Mouse (Mus musculus) hindbrain, embryonic 11.5 days (tissue): ENCODE results near the gene Pcyt2. TPM values are rescaled to one million over a fixed set of nuclear protein-coding genes. Genes with fewer than 3 reads are reported as not detected.

Source experiments
- ATAC-seq: fragments of 200-750 bp; cut with Nextera tagmentation; 2 replicates; pipeline ENCODE4 v1.8.0; 2017; ENCODE audit warnings: mild to moderate bottlenecking, moderate TSS enrichment, moderate library complexity; ENCODE audit not compliant: low FRiP score
- DNase-seq: peaks from one replicate; pipeline ENCODE4 v3.0.0-alpha.2; 2015; ENCODE audit warnings: low spot score
- H3K27ac ChIP-seq: fragments of 300-500 bp; sonication (generic); 2 replicates; pipeline ENCODE4 v1.5.1; 2014; ENCODE audit warnings: mild to moderate bottlenecking, low read depth, low read length
- H3K27me3 ChIP-seq: fragments of 300-500 bp; sonication (generic); 2 replicates; pipeline ENCODE4 v1.6.1; 2014; ENCODE audit warnings: mild to moderate bottlenecking, low read length, moderate library complexity, mixed read lengths; ENCODE audit not compliant: control insufficient read depth, insufficient read depth
- H3K36me3 ChIP-seq: fragments of 300-500 bp; sonication (generic); 2 replicates; pipeline ENCODE4 v1.6.1; 2014; ENCODE audit warnings: mild to moderate bottlenecking, low read length, moderate library complexity, mixed read lengths; ENCODE audit not compliant: control insufficient read depth, insufficient read depth
- H3K4me1 ChIP-seq: fragments of 300-500 bp; sonication (generic); replicated peaks from 2 replicates; pipeline ENCODE4 v1.6.1; 2014; ENCODE audit warnings: low read length, mixed read lengths; ENCODE audit not compliant: control insufficient read depth, insufficient read depth
- H3K4me2 ChIP-seq: fragments of 300-500 bp; sonication (generic); replicated peaks from 2 replicates; pipeline ENCODE4 v1.6.1; 2014; ENCODE audit warnings: mild to moderate bottlenecking, low read depth, low read length
- H3K4me3 ChIP-seq: fragments of 300-500 bp; sonication (generic); 2 replicates; pipeline ENCODE4 v1.5.1; 2014; ENCODE audit warnings: low read depth, low read length
- H3K9ac ChIP-seq: fragments of 300-500 bp; sonication (generic); 2 replicates; pipeline ENCODE4 v1.6.1; 2014; ENCODE audit warnings: low read depth, low read length
- H3K9me3 ChIP-seq: fragments of 300-500 bp; sonication (generic); 2 replicates; pipeline ENCODE4 v1.6.1; 2016; ENCODE audit warnings: low read length; ENCODE audit not compliant: control insufficient read depth
- WGBS: fragments of 180-500 bp; shearing (Covaris S2); extraction: QIAGEN DNeasy Blood & Tissue Kit; methylation state at CpG from one replicate; pipeline ENCODE4 v1.1.7; 2014; 5-methylcytosine and 5-hydroxymethylcytosine counted together
- polyA plus RNA-seq: library from polyadenylated mRNA; unstranded; fragments of >200 nt; fragmentation: Nextera tagmentation; extraction: Ambion mirVana; gene quantifications from 2 replicates; pipeline ENCODE4 v1.2.1, GENCODE M21; 2014

Pcyt2 gene
- polyA plus RNA-seq, 1 experiment from 2014 or later = 104 TPM

- DNase-seq (no peak), ATAC-seq (no peak)
- no peak overlapping the region for H3K4me3 ChIP-seq
- no peak overlapping the region for H3K27ac ChIP-seq
- H3K4me2 ChIP-seq = no peak overlapping the region
- H3K4me1 ChIP-seq = peaks cover 15% of the 10 kb centered on the region
- no peaks in the 10 kb centered on the region for H3K27me3 ChIP-seq
- 93% methylated on average over 3 of the region's 3 CpGs for WGBS
- peaks cover 19% of the 10 kb centered on the region for H3K36me3 ChIP-seq
- no peaks in the 10 kb centered on the region for H3K9me3 ChIP-seq
- no peak overlapping the region for H3K9ac ChIP-seq
Measured at GRCm38 (mm10) chr11:120576365-120576981, 41.3 kb downstream of the Pcyt2 start.

- ATAC-seq (no peak), DNase-seq (no peak)
- no peaks in the 10 kb centered on the region for H3K9me3 ChIP-seq
- H3K4me1 ChIP-seq = peaks cover 20% of the 10 kb centered on the region
- H3K9ac ChIP-seq = no peak overlapping the region
- H3K36me3 ChIP-seq = peaks cover 19% of the 10 kb centered on the region
- H3K27ac ChIP-seq = no peak overlapping the region
- H3K4me3 ChIP-seq = no peak overlapping the region
- H3K27me3 ChIP-seq = no peaks in the 10 kb centered on the region
- no peak overlapping the region for H3K4me2 ChIP-seq
Measured at GRCm38 (mm10) chr11:120575940-120576339, 41.8 kb downstream of the Pcyt2 start.

- Histone ChIP-seq H3K36me3 (peaks cover 21% of the 10 kb centered on the region), H3K4me3 (no peak overlapping the region), H3K9ac (no peak overlapping the region), H3K4me1 (peaks cover 17% of the 10 kb centered on the region), H3K4me2 (no peak overlapping the region), H3K27ac (no peak overlapping the region), H3K9me3 (no peaks in the 10 kb centered on the region), H3K27me3 (no peaks in the 10 kb centered on the region)
- ATAC-seq (no peak), DNase-seq (no peak)
- 82% methylated on average over 2 of the region's 2 CpGs for WGBS
Measured at GRCm38 (mm10) chr11:120575046-120575445, 42.7 kb downstream of the Pcyt2 start.

GRCm38 (mm10) chr11:120574278-120574600 is 43.5 kb downstream of the Pcyt2 start:
- no peaks in the 10 kb centered on the region for H3K27me3 ChIP-seq
- peaks cover 14% of the 10 kb centered on the region; the same call in 1 of the 2 replicates for H3K4me1 ChIP-seq
- no peak for DNase-seq
- no peaks in the 10 kb centered on the region for H3K9me3 ChIP-seq
- peak overlapping the region; percentile 99 for H3K4me3 ChIP-seq
- peaks cover 19% of the 10 kb centered on the region for H3K36me3 ChIP-seq
- H3K27ac ChIP-seq = no peak overlapping the region
- ATAC-seq = no peak
- H3K4me2 ChIP-seq = peak overlapping the region; percentile 86
- peak overlapping the region; percentile 96 for H3K9ac ChIP-seq
- WGBS = 49% methylated on average over 5 of the region's 5 CpGs

GRCm38 (mm10) chr11:120573585-120574277 is 44.0 kb downstream of the Pcyt2 start:
- peak overlapping the region; percentile 99 for H3K4me3 ChIP-seq
- peak overlapping the region; percentile 86 for H3K4me2 ChIP-seq
- H3K9ac ChIP-seq = peak overlapping the region; percentile 96
- peaks cover 14% of the 10 kb centered on the region; the same call in 1 of the 2 replicates for H3K4me1 ChIP-seq
- no peak for DNase-seq
- H3K36me3 ChIP-seq = peaks cover 14% of the 10 kb centered on the region
- no peak for ATAC-seq
- peak overlapping the region; percentile 89 for H3K27ac ChIP-seq
- H3K27me3 ChIP-seq = no peaks in the 10 kb centered on the region
- under 1% methylated on average over 23 of the region's 23 CpGs for WGBS
- H3K9me3 ChIP-seq = no peaks in the 10 kb centered on the region

GRCm38 (mm10) chr11:120572752-120573584 is 44.8 kb downstream of the Pcyt2 start, which contains the start of gene P4hb:
P4hb (minus strand) TSS chr11:120573253.
- H3K36me3 ChIP-seq = peaks cover 11% of the 10 kb centered on the region
- H3K27me3 ChIP-seq = no peaks in the 10 kb centered on the region
- peaks cover 14% of the 10 kb centered on the region; the same call in 1 of the 2 replicates for H3K4me1 ChIP-seq
- DNase-seq = peak; percentile 100
- H3K27ac ChIP-seq = peak within 1 kb of the TSS; percentile 89
- WGBS = under 1% methylated on average over 83 of the region's 94 CpGs
- no peaks in the 10 kb centered on the region for H3K9me3 ChIP-seq
- H3K4me3 ChIP-seq = peak within 1 kb of the TSS; percentile 99
- H3K4me2 ChIP-seq = peak within 1 kb of the TSS; percentile 86
- H3K9ac ChIP-seq = peak within 1 kb of the TSS; percentile 96
- peak; percentile 97 for ATAC-seq

GRCm38 (mm10) chr11:120572417-120572751 is 45.4 kb downstream of the Pcyt2 start:
- Histone ChIP-seq H3K4me3 (peak overlapping the region; percentile 99), H3K4me2 (peak overlapping the region; percentile 86), H3K27me3 (no peaks in the 10 kb centered on the region), H3K9me3 (no peaks in the 10 kb centered on the region), H3K36me3 (peaks cover 12% of the 10 kb centered on the region), H3K9ac (peak overlapping the region; percentile 96), H3K4me1 (peaks cover 14% of the 10 kb centered on the region; the same call in 1 of the 2 replicates), H3K27ac (peak overlapping the region; percentile 89)
- 0% methylated on average over 22 of the region's 24 CpGs for WGBS
- ATAC-seq (peak; percentile 33), DNase-seq (no peak)

- Histone ChIP-seq H3K9me3 (no peaks in the 10 kb centered on the region), H3K4me3 (peak overlapping the region; percentile 99), H3K4me2 (peak overlapping the region; percentile 86), H3K9ac (peak overlapping the region; percentile 96), H3K27ac (peak overlapping the region; percentile 89), H3K4me1 (peaks cover 14% of the 10 kb centered on the region; the same call in 1 of the 2 replicates), H3K27me3 (no peaks in the 10 kb centered on the region), H3K36me3 (peaks cover 13% of the 10 kb centered on the region)
- DNase-seq (no peak), ATAC-seq (no peak)
- WGBS = 19% methylated on average over 11 of the region's 11 CpGs
Measured at GRCm38 (mm10) chr11:120571754-120572416, 45.9 kb downstream of the Pcyt2 start.
